Mouse (Mus musculus): ENCODE results near the gene Mta3. TPM values are rescaled to one million over a fixed set of nuclear protein-coding genes. Genes with fewer than 3 reads are reported as not detected.
A peak's percentile ranks its signal among the peaks of the same experiment; 100 is the strongest.

Gene Mta3
- polyA plus RNA-seq, 1 experiment from 2014 or later, result 31.8 TPM

DNA sequence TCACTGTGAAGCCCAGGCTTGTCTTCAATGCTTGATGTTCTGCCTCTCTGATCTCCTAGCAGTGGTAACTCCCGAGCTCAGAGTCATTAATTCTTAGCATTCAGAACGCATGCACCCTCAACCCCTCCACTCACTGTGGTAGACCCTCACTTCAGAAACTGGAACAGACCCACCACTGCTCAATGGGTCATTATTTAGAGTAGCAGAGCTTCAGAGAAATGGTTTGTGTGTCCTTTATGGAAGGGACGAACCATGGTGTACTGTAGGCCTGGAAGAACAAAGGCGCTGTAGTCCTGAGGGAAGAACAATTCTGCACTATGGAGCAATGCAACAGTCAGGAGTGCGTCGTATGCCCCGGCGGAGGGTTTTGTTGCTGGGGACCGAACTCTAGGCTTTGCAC is 6.4 kb downstream of the Mta3 start:
- 94% methylated on average over 9 of the region's 9 CpGs for WGBS
- no peak for DNase-seq (ENCODE audit: extremely low spot score, low spot score)
- no peak overlapping the region for H3K27ac ChIP-seq
- H3K4me1 ChIP-seq, result peaks cover 3% of the 10 kb centered on the region
- H3K4me3 ChIP-seq, result no peak overlapping the region
- H3K36me3 ChIP-seq (replicated peaks), result peaks cover 49% of the 10 kb centered on the region
- H3K27me3 ChIP-seq (ENCODE audit: poor library complexity, severe bottlenecking), result no peaks in the 10 kb centered on the region
- peaks cover 7% of the 10 kb centered on the region; the same call in 1 of the 2 replicates for H3K9me3 ChIP-seq

DNA sequence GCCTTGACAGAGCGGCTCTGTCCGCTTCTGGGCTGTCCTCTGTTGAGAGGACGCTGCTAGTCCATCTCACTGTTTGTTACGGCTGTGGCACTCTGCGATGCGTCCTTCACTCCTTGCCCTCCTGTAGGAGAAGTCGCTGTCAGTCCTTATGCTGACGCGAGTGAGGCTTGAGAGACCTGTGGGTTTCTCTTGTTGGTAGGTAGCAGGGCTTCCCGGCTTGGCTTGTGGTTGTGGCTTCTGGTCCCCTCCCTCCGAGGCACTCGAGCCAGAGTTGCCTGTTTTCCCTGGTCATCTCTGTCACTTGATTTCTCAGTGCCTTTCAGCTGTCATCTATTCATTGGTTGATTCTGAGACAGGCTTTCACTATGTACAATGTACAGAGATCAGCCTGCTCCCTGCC is 14.5 kb downstream of the Mta3 start:
- Histone ChIP-seq H3K4me3 (no peak overlapping the region), H3K27me3 (ENCODE audit: poor library complexity, severe bottlenecking) (no peaks in the 10 kb centered on the region), H3K36me3 (replicated peaks) (peaks cover 37% of the 10 kb centered on the region), H3K9me3 (peaks cover 10% of the 10 kb centered on the region; the same call in 1 of the 2 replicates), H3K4me1 (peaks cover 4% of the 10 kb centered on the region), H3K27ac (no peak overlapping the region)
- no peak for DNase-seq (ENCODE audit: extremely low spot score, low spot score)
- WGBS, result 92% methylated on average over 12 of the region's 12 CpGs

DNA sequence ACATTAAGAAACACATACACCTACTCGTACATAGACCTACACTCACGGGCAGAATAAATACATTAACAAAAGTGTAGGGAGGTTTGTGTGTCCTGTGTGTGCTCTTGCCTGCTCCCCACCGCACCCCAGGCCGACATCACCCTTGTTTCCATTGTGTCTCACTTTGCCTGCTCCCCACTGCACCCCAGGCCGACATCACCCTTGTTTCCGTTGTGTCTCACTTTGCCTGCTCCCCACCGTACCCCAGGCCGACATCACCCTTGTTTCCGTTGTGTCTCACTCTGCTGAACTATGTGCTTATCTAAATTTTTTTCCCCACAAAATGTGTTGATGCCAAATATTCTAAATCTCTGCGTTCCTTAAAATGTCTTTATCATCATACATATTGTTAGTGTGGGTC is 15.2 kb downstream of the Mta3 start:
- Histone ChIP-seq H3K4me1 (peaks cover 4% of the 10 kb centered on the region), H3K27ac (no peak overlapping the region), H3K27me3 (ENCODE audit: poor library complexity, severe bottlenecking) (no peaks in the 10 kb centered on the region), H3K36me3 (replicated peaks) (peaks cover 30% of the 10 kb centered on the region), H3K4me3 (no peak overlapping the region), H3K9me3 (peaks cover 10% of the 10 kb centered on the region; the same call in 1 of the 2 replicates)
- 92% methylated on average over 10 of the region's 10 CpGs for WGBS
- no peak for DNase-seq (ENCODE audit: extremely low spot score, low spot score)

DNA sequence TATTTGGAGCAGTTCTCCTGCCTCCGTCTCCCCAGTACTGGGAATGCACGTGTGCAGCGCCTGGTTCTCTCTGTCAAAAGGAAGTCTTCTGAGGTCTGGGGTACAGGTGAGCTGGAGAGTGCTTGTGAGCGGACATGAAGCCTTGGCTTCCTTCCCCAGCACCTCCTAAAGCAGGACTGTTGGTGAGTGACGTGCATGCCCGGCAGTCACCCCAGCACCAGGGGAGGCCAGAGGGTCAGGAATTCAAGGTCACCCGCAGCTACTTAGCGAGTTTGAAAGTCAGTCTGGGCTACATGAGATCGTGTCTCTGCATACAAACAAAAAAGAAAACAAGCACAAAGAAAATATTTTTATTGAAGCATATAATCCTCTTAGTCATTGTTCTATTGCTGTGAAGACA is 17.1 kb downstream of the Mta3 start:
- H3K4me1 ChIP-seq, result peaks cover 4% of the 10 kb centered on the region
- no peak overlapping the region for H3K4me3 ChIP-seq
- peaks cover 11% of the 10 kb centered on the region for H3K36me3 ChIP-seq (replicated peaks)
- no peaks in the 10 kb centered on the region for H3K9me3 ChIP-seq
- WGBS, result 71% methylated on average over 9 of the region's 9 CpGs
- no peaks in the 10 kb centered on the region for H3K27me3 ChIP-seq (ENCODE audit: poor library complexity, severe bottlenecking)
- no peak for DNase-seq (ENCODE audit: extremely low spot score, low spot score)
- no peak overlapping the region for H3K27ac ChIP-seq

DNA sequence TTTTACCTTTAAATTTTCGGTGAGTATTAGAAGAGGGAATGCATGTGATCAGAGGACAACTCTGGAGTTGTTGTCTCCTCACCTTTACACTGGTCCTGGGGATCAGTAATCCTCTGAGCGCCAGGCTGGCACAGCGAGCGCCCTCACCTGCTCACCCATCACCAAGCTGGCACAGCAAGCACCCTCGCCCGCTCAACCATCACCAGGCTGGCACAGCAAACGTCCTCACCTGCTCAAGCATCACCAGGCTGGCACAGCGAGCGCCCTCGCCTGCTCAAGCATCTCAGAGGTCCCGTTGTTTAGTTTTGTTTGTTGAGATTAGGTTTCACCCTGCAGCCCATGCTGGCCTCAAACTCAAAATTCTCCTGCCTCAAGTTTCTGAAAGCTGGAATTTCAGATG is 20.5 kb downstream of the Mta3 start:
- H3K36me3 ChIP-seq (replicated peaks), result no peaks in the 10 kb centered on the region; the same call in 1 of the 2 replicates
- DNase-seq (ENCODE audit: extremely low spot score, low spot score), result no peak
- peaks cover 4% of the 10 kb centered on the region for H3K4me1 ChIP-seq
- no peak overlapping the region for H3K4me3 ChIP-seq
- H3K9me3 ChIP-seq, result no peaks in the 10 kb centered on the region
- no peak overlapping the region for H3K27ac ChIP-seq
- 92% methylated on average over 11 of the region's 11 CpGs for WGBS
- no peaks in the 10 kb centered on the region for H3K27me3 ChIP-seq (ENCODE audit: poor library complexity, severe bottlenecking)

DNA sequence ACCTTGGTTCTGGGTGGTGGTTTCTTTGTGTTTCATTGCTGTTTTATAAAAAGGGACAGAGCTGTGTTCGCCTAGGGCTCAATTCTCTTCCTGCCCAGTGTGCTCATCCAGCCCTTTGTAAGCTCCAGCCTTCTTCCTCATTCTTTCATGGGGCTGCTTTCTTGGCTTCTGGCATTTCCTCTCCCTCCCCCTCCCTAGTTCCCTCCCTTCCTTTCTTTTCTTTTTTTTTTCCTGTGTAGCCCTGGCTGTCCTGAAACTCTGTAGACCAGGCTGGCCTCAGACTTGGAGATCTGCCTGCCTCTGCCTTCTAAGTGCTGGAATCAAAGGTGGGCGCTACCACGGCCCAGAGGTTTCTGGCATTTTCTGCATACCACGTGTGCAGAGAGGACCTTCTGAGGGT is 21.7 kb downstream of the Mta3 start:
- DNase-seq (ENCODE audit: extremely low spot score, low spot score), result no peak
- Histone ChIP-seq H3K36me3 (replicated peaks) (no peaks in the 10 kb centered on the region; the same call in 1 of the 2 replicates), H3K4me1 (peaks cover 4% of the 10 kb centered on the region), H3K27ac (no peak overlapping the region), H3K9me3 (no peaks in the 10 kb centered on the region), H3K27me3 (ENCODE audit: poor library complexity, severe bottlenecking) (no peaks in the 10 kb centered on the region), H3K4me3 (no peak overlapping the region)
- WGBS, result 87% methylated on average over 4 of the region's 4 CpGs

DNA sequence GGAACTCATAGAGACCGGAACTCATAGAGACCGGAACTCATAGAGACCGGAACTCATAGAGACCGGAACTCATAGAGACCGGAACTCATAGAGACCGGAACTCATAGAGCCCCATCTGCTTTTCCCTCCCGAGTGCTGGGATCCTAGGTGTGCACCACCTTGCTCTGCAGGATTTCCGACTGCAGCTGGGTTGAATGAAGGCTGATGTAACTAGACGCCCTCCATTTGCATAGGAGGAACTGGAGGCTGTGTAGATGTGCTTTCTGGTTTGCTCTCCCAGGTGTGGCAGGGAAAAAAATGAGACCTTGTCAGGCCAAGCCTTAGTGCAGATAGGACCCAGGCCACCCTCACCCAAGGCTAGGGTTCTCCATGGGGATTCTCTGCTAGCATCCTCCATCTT is 23.1 kb downstream of the Mta3 start:
- H3K4me3 ChIP-seq, result no peak overlapping the region
- no peaks in the 10 kb centered on the region for H3K9me3 ChIP-seq
- H3K27ac ChIP-seq, result no peak overlapping the region
- DNase-seq (ENCODE audit: extremely low spot score, low spot score), result no peak
- no peaks in the 10 kb centered on the region for H3K27me3 ChIP-seq (ENCODE audit: poor library complexity, severe bottlenecking)
- WGBS, result 95% methylated on average over 9 of the region's 9 CpGs
- H3K36me3 ChIP-seq (replicated peaks), result peaks cover 4% of the 10 kb centered on the region; the same call in 1 of the 2 replicates
- H3K4me1 ChIP-seq, result no peaks in the 10 kb centered on the region

DNA sequence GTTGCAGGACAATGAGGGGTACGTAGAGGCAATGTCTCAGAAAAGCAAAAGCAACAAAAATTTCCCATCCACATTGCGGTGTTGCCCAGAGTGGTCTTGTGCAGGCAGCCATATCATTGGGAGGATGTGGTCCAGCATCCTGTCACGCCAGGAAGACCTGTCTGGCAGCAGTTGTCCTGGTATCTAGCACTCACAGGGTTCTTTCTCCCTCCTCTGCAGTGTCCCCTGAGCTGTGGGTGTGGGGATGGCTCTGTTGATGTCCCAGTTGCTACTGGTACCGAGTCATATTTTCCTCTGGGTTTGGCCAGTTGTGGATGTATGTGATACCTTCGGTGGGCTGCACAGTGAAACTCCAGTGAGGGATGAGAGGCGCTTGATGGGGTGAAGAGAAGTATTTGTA is 24.2 kb downstream of the Mta3 start:
- H3K36me3 ChIP-seq (replicated peaks), result peaks cover 4% of the 10 kb centered on the region; the same call in 1 of the 2 replicates
- DNase-seq (ENCODE audit: extremely low spot score, low spot score), result no peak
- WGBS, result 92% methylated on average over 6 of the region's 6 CpGs
- no peaks in the 10 kb centered on the region for H3K27me3 ChIP-seq (ENCODE audit: poor library complexity, severe bottlenecking)
- H3K9me3 ChIP-seq, result no peaks in the 10 kb centered on the region
- H3K4me3 ChIP-seq, result no peak overlapping the region
- no peak overlapping the region for H3K27ac ChIP-seq
- no peaks in the 10 kb centered on the region for H3K4me1 ChIP-seq

DNA sequence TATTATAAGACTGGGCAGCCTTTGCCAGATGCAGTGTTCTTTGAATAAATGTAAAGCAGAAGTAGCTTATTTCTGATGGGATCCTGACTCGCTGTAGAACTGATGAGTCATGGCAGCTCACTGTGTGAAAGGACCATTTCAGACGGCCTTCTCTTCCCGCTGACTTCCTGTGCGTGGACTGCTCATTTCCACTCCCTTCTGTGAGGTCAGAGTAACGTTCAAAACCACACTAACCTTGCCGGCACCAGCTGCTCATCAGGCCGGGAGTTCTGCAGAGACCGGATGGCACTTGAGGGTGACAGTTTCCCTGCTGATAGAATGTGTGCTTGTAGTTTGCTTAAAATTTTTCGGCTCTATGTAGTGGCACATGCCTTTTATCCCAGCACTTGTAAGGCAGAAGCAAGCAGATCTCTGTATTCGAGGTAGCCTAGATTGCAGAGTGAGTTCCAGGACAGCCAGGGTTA is 26.2 kb downstream of the Mta3 start:
- DNase-seq (ENCODE audit: extremely low spot score, low spot score), result no peak
- Histone ChIP-seq H3K27me3 (ENCODE audit: poor library complexity, severe bottlenecking) (no peaks in the 10 kb centered on the region), H3K36me3 (replicated peaks) (peaks cover 4% of the 10 kb centered on the region; the same call in 1 of the 2 replicates), H3K4me1 (no peaks in the 10 kb centered on the region), H3K9me3 (no peaks in the 10 kb centered on the region), H3K27ac (no peak overlapping the region), H3K4me3 (no peak overlapping the region)
- 78% methylated on average over 10 of the region's 10 CpGs for WGBS

DNA sequence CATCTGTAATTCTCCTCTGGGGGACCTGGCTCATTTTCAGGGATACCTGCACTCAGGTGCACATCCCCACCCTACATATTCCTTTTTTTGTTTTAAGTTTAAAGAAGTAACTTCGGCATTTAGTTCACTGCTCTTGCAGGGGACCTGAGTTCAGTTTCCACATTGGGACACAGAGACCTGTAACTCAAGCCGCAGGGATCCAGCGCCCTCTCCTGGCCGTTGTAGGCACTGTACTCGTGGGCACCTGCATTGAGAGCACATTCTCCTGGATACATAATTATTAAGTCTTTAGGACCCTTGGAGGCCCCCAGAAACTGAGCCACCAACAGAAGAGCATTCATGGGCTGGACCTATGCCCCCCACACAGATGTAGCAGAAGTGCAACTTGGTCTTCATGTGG is 26.8 kb downstream of the Mta3 start:
- Histone ChIP-seq H3K36me3 (replicated peaks) (peaks cover 4% of the 10 kb centered on the region; the same call in 1 of the 2 replicates), H3K27ac (no peak overlapping the region), H3K4me1 (no peaks in the 10 kb centered on the region), H3K27me3 (ENCODE audit: poor library complexity, severe bottlenecking) (no peaks in the 10 kb centered on the region), H3K9me3 (no peaks in the 10 kb centered on the region), H3K4me3 (no peak overlapping the region)
- WGBS, result 49% methylated on average over 5 of the region's 5 CpGs
- peak; percentile 62 for DNase-seq (ENCODE audit: extremely low spot score, low spot score)

DNA sequence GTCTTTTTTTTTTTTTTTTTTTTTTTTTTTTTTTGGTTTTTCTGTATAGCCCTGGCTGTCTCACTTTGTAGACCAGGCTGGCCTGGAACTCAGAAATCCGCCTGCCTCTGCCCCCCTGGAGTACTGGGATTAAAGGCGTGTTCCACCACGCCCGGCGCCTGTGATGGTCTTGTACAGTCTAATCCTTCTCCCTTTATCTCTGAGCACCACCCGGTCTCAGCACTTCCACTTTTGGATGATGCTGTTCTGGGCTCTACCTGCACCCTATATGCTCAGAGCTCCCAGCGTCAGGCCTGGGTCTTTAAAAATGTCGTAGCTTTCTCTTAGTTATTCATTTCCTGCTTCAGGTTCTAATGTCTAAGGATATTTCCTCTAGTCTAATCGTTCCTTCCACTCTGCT is 30.7 kb downstream of the Mta3 start:
- H3K4me3 ChIP-seq, result no peak overlapping the region
- H3K27me3 ChIP-seq (ENCODE audit: poor library complexity, severe bottlenecking), result no peaks in the 10 kb centered on the region
- H3K36me3 ChIP-seq (replicated peaks), result peaks cover 16% of the 10 kb centered on the region
- DNase-seq (ENCODE audit: extremely low spot score, low spot score), result no peak
- WGBS, result 91% methylated on average over 9 of the region's 9 CpGs
- no peak overlapping the region for H3K27ac ChIP-seq
- no peaks in the 10 kb centered on the region for H3K9me3 ChIP-seq
- H3K4me1 ChIP-seq, result peaks cover 16% of the 10 kb centered on the region

DNA sequence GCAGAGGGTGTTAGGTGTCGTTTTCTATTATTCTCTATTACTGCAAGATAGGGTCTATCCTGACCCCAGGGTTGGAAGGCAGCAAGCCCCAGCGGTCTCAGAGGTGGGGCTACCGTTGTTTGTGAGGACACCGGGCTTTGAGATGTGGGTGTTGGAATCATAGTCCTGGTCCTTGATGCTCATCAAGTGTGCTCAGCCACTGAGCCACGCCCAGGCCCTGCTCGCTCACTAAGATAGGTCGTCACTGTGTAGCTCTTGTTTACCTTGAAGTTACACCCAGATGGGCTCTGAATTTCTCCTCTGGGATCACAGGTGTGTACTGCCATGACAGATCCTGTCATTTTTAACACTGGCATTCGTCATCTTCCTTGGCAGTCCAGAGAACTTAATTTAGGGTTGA is 31.8 kb downstream of the Mta3 start:
- no peak overlapping the region for H3K4me3 ChIP-seq
- no peak overlapping the region for H3K27ac ChIP-seq
- 89% methylated on average over 8 of the region's 8 CpGs for WGBS
- peaks cover 16% of the 10 kb centered on the region for H3K4me1 ChIP-seq
- peaks cover 16% of the 10 kb centered on the region for H3K36me3 ChIP-seq (replicated peaks)
- H3K27me3 ChIP-seq (ENCODE audit: poor library complexity, severe bottlenecking), result no peaks in the 10 kb centered on the region
- DNase-seq (ENCODE audit: extremely low spot score, low spot score), result no peak
- H3K9me3 ChIP-seq, result no peaks in the 10 kb centered on the region

DNA sequence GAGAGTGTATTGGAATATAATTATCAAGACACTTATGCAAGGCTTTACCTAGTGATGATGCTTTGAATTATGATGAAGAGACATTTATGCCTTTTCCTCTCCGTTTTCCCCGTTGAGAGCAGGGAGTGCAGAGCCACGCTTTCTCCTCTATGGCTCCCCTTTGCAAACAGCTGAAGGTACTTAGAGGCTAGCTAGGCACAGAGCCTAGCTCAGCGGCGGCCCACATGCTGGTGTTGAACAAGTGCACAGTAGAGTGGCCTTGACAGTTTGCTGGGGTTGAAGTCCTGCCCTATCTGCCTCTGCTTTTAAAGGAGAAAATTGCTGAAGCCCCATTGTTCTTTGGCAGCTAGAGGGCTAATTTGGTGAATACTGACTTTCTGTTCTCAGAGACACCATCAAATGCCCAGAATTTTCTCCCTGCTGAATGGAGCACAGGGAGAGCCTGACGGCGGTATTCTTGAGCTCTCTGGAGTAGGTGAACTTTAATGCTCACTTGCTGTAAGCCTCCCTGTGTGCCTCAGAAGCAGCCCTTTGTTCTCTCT is 34.2 kb downstream of the Mta3 start:
- 71% methylated on average over 7 of the region's 7 CpGs for WGBS
- no peak overlapping the region for H3K27ac ChIP-seq
- peaks cover 28% of the 10 kb centered on the region for H3K36me3 ChIP-seq (replicated peaks)
- peaks cover 16% of the 10 kb centered on the region for H3K4me1 ChIP-seq
- no peak for DNase-seq (ENCODE audit: extremely low spot score, low spot score)
- H3K27me3 ChIP-seq (ENCODE audit: poor library complexity, severe bottlenecking), result no peaks in the 10 kb centered on the region
- H3K9me3 ChIP-seq, result peaks cover 9% of the 10 kb centered on the region; the same call in 1 of the 2 replicates
- H3K4me3 ChIP-seq, result no peak overlapping the region

DNA sequence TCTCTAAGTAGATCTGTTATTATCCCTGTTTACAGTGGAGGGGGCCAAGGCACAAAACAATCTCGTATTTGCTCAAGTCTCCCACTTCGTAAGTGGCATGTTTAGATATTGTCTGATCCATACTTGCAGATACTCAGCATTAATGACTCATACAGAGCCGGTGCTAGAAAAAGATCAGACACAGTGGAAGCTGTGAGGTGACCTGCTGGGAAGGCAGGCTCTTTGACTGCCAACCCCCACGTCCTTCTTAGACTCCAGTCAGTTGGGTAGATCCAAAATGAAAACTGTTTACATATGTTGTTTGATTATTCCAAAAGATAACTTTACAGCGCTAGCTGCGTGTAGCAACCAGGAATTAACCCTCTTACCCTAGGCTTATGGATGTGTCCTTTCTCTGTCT is 35.3 kb downstream of the Mta3 start:
- Histone ChIP-seq H3K4me1 (peaks cover 16% of the 10 kb centered on the region), H3K9me3 (peaks cover 13% of the 10 kb centered on the region; the same call in 1 of the 2 replicates), H3K27me3 (ENCODE audit: poor library complexity, severe bottlenecking) (no peaks in the 10 kb centered on the region), H3K27ac (no peak overlapping the region), H3K36me3 (replicated peaks) (peaks cover 35% of the 10 kb centered on the region), H3K4me3 (no peak overlapping the region)
- WGBS, result 82% methylated on average over 6 of the region's 6 CpGs
- DNase-seq (ENCODE audit: extremely low spot score, low spot score), result no peak
